Mouse (Mus musculus) B cell, adult 2 months (primary cell): ENCODE measurements around the gene Sorbs1.
"Not testable (repeated sequence)": the region's sequence is repeated elsewhere in the genome, so short reads cannot be mapped to it uniquely, and the experiment has no call there.

Source experiments
- DNase-seq, 2 experiments: peaks; one replicate each; pipeline ENCODE4 v3.0.0; 2022

The Sorbs1 gene

GRCm38 (mm10) chr19:40513632-40514078 is at the start of gene Sorbs1:
Sorbs1 (minus strand) TSS chr19:40513779.
- peak; percentile 97 for DNase-seq

GRCm38 (mm10) chr19:40561521-40561920 is 47.9 kb upstream of the Sorbs1 start:
- not testable (repeated sequence) for DNase-seq

- DNase-seq, result no peak
These were observed 42.5 kb upstream of the Sorbs1 start for GRCm38 (mm10) chr19:40556029-40556428.

GRCm38 (mm10) chr19:40555136-40555535 is 41.6 kb upstream of the Sorbs1 start:
- no peak for DNase-seq

- no peak for DNase-seq
These were observed 40.8 kb upstream of the Sorbs1 start for GRCm38 (mm10) chr19:40554343-40554742.

- no peak for DNase-seq
These were observed 40.3 kb upstream of the Sorbs1 start for GRCm38 (mm10) chr19:40553849-40554248.

- no peak for DNase-seq
These were observed 39.6 kb upstream of the Sorbs1 start for GRCm38 (mm10) chr19:40553014-40553789.

- no peak for DNase-seq
These were observed 36.0 kb upstream of the Sorbs1 start for GRCm38 (mm10) chr19:40549516-40550135.

GRCm38 (mm10) chr19:40548796-40549515 is 35.4 kb upstream of the Sorbs1 start:
- DNase-seq, result no peak

- no peak for DNase-seq
These were observed 34.8 kb upstream of the Sorbs1 start for GRCm38 (mm10) chr19:40548386-40548785.

GRCm38 (mm10) chr19:40544856-40545255 is 31.3 kb upstream of the Sorbs1 start:
- DNase-seq, result peak; percentile 63 to 68

GRCm38 (mm10) chr19:40542776-40543175 is 29.2 kb upstream of the Sorbs1 start:
- no peak for DNase-seq

GRCm38 (mm10) chr19:40536526-40536925 is 22.9 kb upstream of the Sorbs1 start:
- DNase-seq, result no peak

GRCm38 (mm10) chr19:40532525-40532924 is 18.9 kb upstream of the Sorbs1 start:
- DNase-seq, result no peak

- DNase-seq, result no peak
These were observed 16.7 kb upstream of the Sorbs1 start for GRCm38 (mm10) chr19:40530323-40530722.

- DNase-seq, result no peak
These were observed 14.7 kb upstream of the Sorbs1 start for GRCm38 (mm10) chr19:40528254-40528653.

- no peak for DNase-seq
These were observed 12.9 kb upstream of the Sorbs1 start for GRCm38 (mm10) chr19:40526367-40527014.

GRCm38 (mm10) chr19:40523431-40524005 is 9.9 kb upstream of the Sorbs1 start:
- no peak for DNase-seq

- no peak for DNase-seq
These were observed 6.8 kb upstream of the Sorbs1 start for GRCm38 (mm10) chr19:40520403-40520802.

GRCm38 (mm10) chr19:40518706-40519105 is 5.1 kb upstream of the Sorbs1 start:
- DNase-seq, result no peak

- DNase-seq, result no peak
These were observed 2.0 kb upstream of the Sorbs1 start for GRCm38 (mm10) chr19:40515596-40515995.

- no peak for DNase-seq
These were observed 797 bp upstream of the Sorbs1 start for GRCm38 (mm10) chr19:40514376-40514775.
